8 mouse cellular contexts compared by ENCODE assay signal in genomic region chr3:104714679-104715326, GRCm38 (mm10).
DNase-seq lines count a peak whose midpoint lies in the region; ATAC-seq and TF ChIP-seq lines count a peak whose summit lies in the region.

No protein-coding gene starts in this region.

- no peak for TF ChIP-seq POLR2A in myocyte (IDR thresholded peaks at IDR 0.05; ENCODE audit: insufficient read length, low read depth)

- no peak overlapping the region for H3K4me3 ChIP-seq in left cerebral cortex, adult 2 months
- H3K4me3 ChIP-seq in hindbrain, embryonic 14.5 days (replicated peaks; ENCODE audit: low read length), result no peak overlapping the region; the same call in 1 of the 2 replicates
- peak overlapping the region; percentile 15; the same call in 1 of the 2 replicates for H3K4me3 ChIP-seq in liver, embryonic 11.5 days (ENCODE audit: low read depth, low read length)
- H3K4me3 ChIP-seq in myocyte, result no peak overlapping the region

- H3K79me2 ChIP-seq in myocyte (ENCODE audit: control insufficient read depth, insufficient read depth), result no peaks in the 10 kb centered on the region

- peak; percentile 22 for TF ChIP-seq CTCF in left cerebral cortex, adult 2 months (IDR thresholded peaks at IDR 0.05)

- H3K9me3 ChIP-seq in hindbrain, embryonic 14.5 days (ENCODE audit: control insufficient read depth, low read length), result no peaks in the 10 kb centered on the region
- no peaks in the 10 kb centered on the region for H3K9me3 ChIP-seq in liver, embryonic 11.5 days (ENCODE audit: control insufficient read depth, low read length)

- no peaks in the 10 kb centered on the region for H3K36me3 ChIP-seq in hindbrain, embryonic 14.5 days (replicated peaks; ENCODE audit: control insufficient read depth, insufficient read depth)
- H3K36me3 ChIP-seq in liver, embryonic 11.5 days (ENCODE audit: control insufficient read depth, insufficient read depth, low read length), result no peaks in the 10 kb centered on the region
- H3K36me3 ChIP-seq in myocyte (ENCODE audit: control insufficient read depth, insufficient read depth), result no peaks in the 10 kb centered on the region

- intact Hi-C loops in left cerebral cortex, adult 2 months (cut with DNase I), result loop anchor here (1.0 to 5.0 kb wide), 4 partner anchors 65 to 344 kb away; partner anchors contain the start of genes Capza1 and St7l

- no peak overlapping the region for H3K9ac ChIP-seq in hindbrain, embryonic 14.5 days
- H3K9ac ChIP-seq in liver, embryonic 11.5 days (ENCODE audit: low read depth, low read length), result 0 out of 2 replicates have a peak overlapping the region, but pooled peaks have one; percentile 25

- DNase-seq in left cerebral cortex, adult 2 months (ENCODE audit: extremely low spot score in 1 of 2, low spot score in 2 of 2), result no peak
- DNase-seq in left cerebral cortex, adult 8-10 months (ENCODE audit: low spot score in 2 of 2), result no peak
- peak; percentile 54 for DNase-seq in c-Kit-negative CD71-positive TER-119-positive erythroid progenitor cells, embryonic 14.5 days (ENCODE audit: low read depth, low spot score)
- DNase-seq in hindbrain, embryonic 14.5 days (ENCODE audit: low spot score), result peak; percentile 53
- peak; percentile 65 for DNase-seq in liver, embryonic 11.5 days (ENCODE audit: low spot score)
- peak; percentile 56 for DNase-seq in thymus, postnatal 14 days

- H3K4me1 ChIP-seq in hindbrain, embryonic 14.5 days (replicated peaks; ENCODE audit: control insufficient read depth, insufficient read depth, low read length), result no peaks in the 10 kb centered on the region
- peaks cover 4% of the 10 kb centered on the region; the same call in 1 of the 2 replicates for H3K4me1 ChIP-seq in liver, embryonic 11.5 days (replicated peaks; ENCODE audit: control insufficient read depth, insufficient read depth, low read length)

- 56% methylated on average over 11 of the region's 11 CpGs for WGBS in hindbrain, embryonic 14.5 days
- WGBS in liver, embryonic 11.5 days, result 45% methylated on average over 11 of the region's 11 CpGs

- H3K27ac ChIP-seq in left cerebral cortex, adult 2 months, result no peak overlapping the region
- no peak overlapping the region for H3K27ac ChIP-seq in hindbrain, embryonic 14.5 days
- H3K27ac ChIP-seq in liver, embryonic 11.5 days (ENCODE audit: low read depth, low read length), result no peak overlapping the region

- no peak overlapping the region for H3ac ChIP-seq in myocyte (ENCODE audit: control insufficient read depth, insufficient read length)

- H3K27me3 ChIP-seq in hindbrain, embryonic 14.5 days (ENCODE audit: control insufficient read depth, insufficient read depth, low read length), result no peaks in the 10 kb centered on the region
- no peaks in the 10 kb centered on the region for H3K27me3 ChIP-seq in liver, embryonic 11.5 days (replicated peaks; ENCODE audit: control insufficient read depth, insufficient read depth, low read length)
- peaks cover 11% of the 10 kb centered on the region for H3K27me3 ChIP-seq in myocyte (ENCODE audit: control insufficient read depth, insufficient read depth, insufficient read length)

- peak; percentile 77 for ATAC-seq in erythroid progenitor cell, adult 5-6 weeks (replicated peaks; ENCODE audit: low FRiP score, poor library complexity, severe bottlenecking)
- ATAC-seq in hindbrain, embryonic 14.5 days (ENCODE audit: low FRiP score), result peak; percentile 43; the same call in 1 of the 2 replicates
- peak; percentile 76 for ATAC-seq in liver, embryonic 11.5 days (replicated peaks; ENCODE audit: low FRiP score)

- H3K4me2 ChIP-seq in hindbrain, embryonic 14.5 days (replicated peaks), result peak overlapping the region; percentile 35
- peak overlapping the region; percentile 61 for H3K4me2 ChIP-seq in liver, embryonic 11.5 days
- peak overlapping the region; percentile 36 for H3K4me2 ChIP-seq in myocyte (ENCODE audit: low read depth)

TF ChIP-seq in myocyte, 11 proteins besides CTCF, POLR2A, EP300 and RAD21:
- no peak for TF ChIP-seq MYOG (IDR thresholded peaks at IDR 0.05; ENCODE audit: control insufficient read depth in 1 of 3, insufficient read depth in 1 of 3, insufficient read length in 2 of 3, low read depth in 2 of 3)
- TF ChIP-seq CEBPB (IDR thresholded peaks at IDR 0.05; ENCODE audit: insufficient read depth, poor library complexity, severe bottlenecking), result no peak
- TF ChIP-seq SRF (IDR thresholded peaks at IDR 0.05; ENCODE audit: control insufficient read depth, insufficient read length, low read depth), result no peak
- TF ChIP-seq POLR2AphosphoS2 (IDR thresholded peaks at IDR 0.05; ENCODE audit: insufficient read length, low read depth), result no peak
- TF ChIP-seq MAX (IDR thresholded peaks at IDR 0.05; ENCODE audit: low read depth), result no peak
- no peak for TF ChIP-seq USF1 (IDR thresholded peaks at IDR 0.05; ENCODE audit: low read depth)
- no peak for TF ChIP-seq MYOD1 (IDR thresholded peaks at IDR 0.05; ENCODE audit: control insufficient read depth in 1 of 3, insufficient read length in 2 of 3, low read depth in 2 of 3)
- TF ChIP-seq REST (IDR thresholded peaks at IDR 0.05; ENCODE audit: insufficient read depth, insufficient read length), result no peak
- TF ChIP-seq TCF3 (IDR thresholded peaks at IDR 0.05; ENCODE audit: insufficient read length, low read depth), result no peak
- TF ChIP-seq E2F4 (IDR thresholded peaks at IDR 0.05; ENCODE audit: insufficient read depth), result no peak
- TF ChIP-seq TCF12 (IDR thresholded peaks at IDR 0.05; ENCODE audit: insufficient read depth, poor library complexity, severe bottlenecking), result no peak

Comparison
In these comparisons a context has a peak if more than half of its experiments do, and no peak if none do; other contexts are left out.
1. DNase-seq: peak in c-Kit-negative CD71-positive TER-119-positive erythroid progenitor cells, embryonic 14.5 days (single experiment), hindbrain, embryonic 14.5 days (single experiment), liver, embryonic 11.5 days (single experiment) and thymus, postnatal 14 days (single experiment); none in left cerebral cortex, adult 2 months (0 of 2) and left cerebral cortex, adult 8-10 months (0 of 2).
2. Peak in every context shown above with its lines, with median percentiles within 50 percentile points of each other: ATAC-seq and H3K4me2 ChIP-seq.